Mouse (Mus musculus): ENCODE measurements around the gene Hmg20a.
"Not testable (repeated sequence)": the region's sequence is repeated elsewhere in the genome, so short reads cannot be mapped to it uniquely, and the experiment has no call there.

Hmg20a gene

GRCm38 (mm10) chr9:56417948-56418737, at the start of gene Hmg20a, which contains the start of gene Peak1:
TSS of gene Hmg20a (plus strand) at chr9:56418609.
TSS of gene Peak1 (minus strand) at chr9:56418067.
- DNase-seq (ENCODE audit: low read depth, low spot score), result peak; percentile 100

GRCm38 (mm10) chr9:56368814-56369213, 49.6 kb upstream of the Hmg20a start:
- DNase-seq (ENCODE audit: low read depth, low spot score), result no peak

- no peak for DNase-seq (ENCODE audit: low read depth, low spot score)
Observed at GRCm38 (mm10) chr9:56370710-56371109, 47.7 kb upstream of the Hmg20a start.

DNA sequence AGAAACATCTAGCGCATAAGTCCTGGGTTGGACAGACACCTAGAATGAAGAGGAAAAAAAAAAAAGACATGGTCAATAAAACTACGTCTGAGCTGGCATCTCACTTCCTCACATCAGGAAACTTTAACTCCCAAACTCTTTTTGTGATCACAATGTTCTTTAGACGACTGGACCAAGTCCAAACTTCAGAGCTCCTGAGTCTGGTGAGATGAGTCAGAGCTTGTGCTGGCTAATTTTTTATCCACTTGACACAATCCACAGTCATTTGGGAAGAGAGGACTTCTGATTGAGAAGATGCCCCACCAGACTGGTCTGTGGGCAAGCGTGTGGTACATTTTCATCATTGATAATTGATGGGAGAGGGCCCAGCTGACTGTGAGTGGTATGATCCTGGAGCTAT, 44.0 kb upstream of the Hmg20a start:
- DNase-seq (ENCODE audit: low read depth, low spot score), result no peak

DNA sequence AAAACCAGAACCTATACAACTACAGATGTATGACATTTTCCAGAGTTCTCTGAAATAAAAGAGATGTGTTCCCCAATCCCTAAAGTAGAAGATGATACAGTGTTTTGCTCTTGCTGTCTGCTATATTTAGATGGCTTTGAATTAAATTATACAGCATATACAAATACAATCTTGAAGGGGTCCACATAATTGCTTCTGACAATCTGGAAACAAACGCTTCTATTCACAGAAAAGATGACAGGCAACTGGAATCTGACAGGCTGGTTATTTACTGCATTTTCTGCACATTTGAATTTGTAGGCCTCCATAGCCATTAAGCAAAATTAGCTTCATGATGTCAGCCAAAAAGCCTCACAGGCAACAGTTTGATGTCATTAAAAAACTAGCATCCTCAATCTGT, 35.6 kb upstream of the Hmg20a start:
- DNase-seq (ENCODE audit: low read depth, low spot score), result no peak

DNA sequence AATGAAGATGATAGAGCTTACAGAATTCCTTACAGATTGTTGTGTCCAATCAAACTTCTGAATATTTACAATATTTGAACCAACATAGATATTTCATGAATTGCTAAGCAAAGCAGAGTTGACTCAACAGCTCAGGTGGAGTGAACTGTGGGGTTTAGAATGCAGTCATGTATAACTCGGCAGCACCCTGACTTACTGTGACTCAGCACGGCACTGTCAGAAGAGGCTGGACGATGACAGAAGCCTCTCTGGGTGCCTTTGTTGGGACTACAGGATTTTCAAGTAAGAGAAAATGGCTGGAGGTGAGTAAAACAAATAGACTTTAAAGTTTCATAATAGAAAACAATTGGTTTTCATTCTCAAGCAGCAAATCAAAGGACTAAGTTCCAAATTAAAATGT, 25.6 kb upstream of the Hmg20a start:
- no peak for DNase-seq (ENCODE audit: low read depth, low spot score)

- DNase-seq (ENCODE audit: low read depth, low spot score), result no peak
Observed at GRCm38 (mm10) chr9:56396306-56396705, 22.1 kb upstream of the Hmg20a start.

DNA sequence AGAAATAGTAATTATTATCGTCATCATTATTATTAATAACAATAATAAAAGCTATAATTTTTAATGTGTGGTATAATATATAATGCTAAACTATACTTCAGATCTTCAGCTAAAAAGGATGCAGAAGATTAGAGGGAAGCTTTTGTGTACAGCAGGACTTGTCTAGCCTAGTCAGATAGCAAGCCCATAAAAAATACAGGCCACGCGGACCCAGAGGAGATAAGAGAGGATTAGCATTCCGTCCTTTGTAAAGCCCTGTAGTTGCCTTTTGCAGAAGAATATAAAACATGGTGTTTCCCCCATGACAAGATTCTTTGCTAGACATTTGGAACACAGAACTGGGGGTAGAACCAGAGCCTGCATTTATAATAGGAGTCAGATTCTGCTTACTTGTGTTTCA, 13.8 kb upstream of the Hmg20a start:
- DNase-seq (ENCODE audit: low read depth, low spot score), result no peak

DNA sequence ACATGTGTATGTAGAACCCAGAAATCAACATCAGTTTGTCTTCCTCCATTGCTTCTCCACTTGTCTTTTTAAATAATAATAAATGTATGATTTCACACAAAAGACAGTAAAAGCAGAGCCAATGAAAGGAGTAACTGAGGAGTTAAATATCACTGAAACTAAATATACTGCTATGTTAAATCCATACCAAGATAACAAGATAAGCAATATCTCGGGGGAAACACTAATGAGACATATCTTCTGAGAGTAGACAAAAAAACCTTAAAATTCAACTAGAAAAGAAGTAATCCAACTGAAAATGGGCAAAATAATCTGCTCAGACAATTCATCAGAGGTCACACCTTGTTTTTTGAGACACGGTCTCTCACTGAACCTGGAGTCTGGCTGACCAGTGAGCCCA, 8.5 kb upstream of the Hmg20a start:
- no peak for DNase-seq (ENCODE audit: low read depth, low spot score)

GRCm38 (mm10) chr9:56412716-56413115, 5.7 kb upstream of the Hmg20a start:
- DNase-seq (ENCODE audit: low read depth, low spot score), result no peak

GRCm38 (mm10) chr9:56414322-56414721, 4.1 kb upstream of the Hmg20a start:
- DNase-seq (ENCODE audit: low read depth, low spot score), result peak; percentile 40

GRCm38 (mm10) chr9:56415393-56415792, 3.0 kb upstream of the Hmg20a start:
- DNase-seq (ENCODE audit: low read depth, low spot score), result peak; percentile 19

DNA sequence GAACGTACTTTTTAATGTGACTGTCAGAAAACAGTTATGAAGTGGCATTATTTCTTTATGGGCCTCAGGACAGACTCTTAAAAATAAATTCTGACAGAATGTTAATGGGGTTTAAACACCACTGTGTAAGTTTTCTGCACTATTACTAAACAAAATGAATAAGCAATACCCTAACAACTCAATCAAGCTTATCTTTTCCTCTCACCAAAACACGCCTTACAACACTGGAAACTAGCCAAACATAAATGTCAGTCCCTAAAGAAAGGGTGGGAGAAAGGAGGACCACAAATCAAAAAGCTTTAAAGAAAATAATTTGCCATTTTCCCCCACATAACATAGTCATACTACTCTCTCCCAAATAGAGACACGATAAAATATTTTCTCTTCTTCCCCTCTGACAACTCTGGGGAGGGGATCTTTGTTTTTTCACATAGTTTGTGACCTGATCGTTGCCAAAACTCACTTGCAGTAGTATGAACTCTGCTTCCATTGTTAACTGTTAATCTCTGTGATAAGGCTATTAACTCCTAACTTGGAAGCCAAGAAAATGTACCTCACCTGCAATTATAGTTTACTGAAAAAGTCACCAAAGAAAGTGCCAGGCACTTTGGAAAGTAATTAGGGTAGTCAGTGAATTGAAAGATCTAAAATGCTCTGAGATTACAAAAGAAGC, 2.3 kb upstream of the Hmg20a start:
- peak; percentile 24 for DNase-seq (ENCODE audit: low read depth, low spot score)

- peak; percentile 87 for DNase-seq (ENCODE audit: low read depth, low spot score)
Observed at GRCm38 (mm10) chr9:56417415-56417947, 928 bp upstream of the Hmg20a start.

GRCm38 (mm10) chr9:56418738-56419239, 380 bp downstream of the Hmg20a start:
- peak; percentile 98 for DNase-seq (ENCODE audit: low read depth, low spot score)

DNA sequence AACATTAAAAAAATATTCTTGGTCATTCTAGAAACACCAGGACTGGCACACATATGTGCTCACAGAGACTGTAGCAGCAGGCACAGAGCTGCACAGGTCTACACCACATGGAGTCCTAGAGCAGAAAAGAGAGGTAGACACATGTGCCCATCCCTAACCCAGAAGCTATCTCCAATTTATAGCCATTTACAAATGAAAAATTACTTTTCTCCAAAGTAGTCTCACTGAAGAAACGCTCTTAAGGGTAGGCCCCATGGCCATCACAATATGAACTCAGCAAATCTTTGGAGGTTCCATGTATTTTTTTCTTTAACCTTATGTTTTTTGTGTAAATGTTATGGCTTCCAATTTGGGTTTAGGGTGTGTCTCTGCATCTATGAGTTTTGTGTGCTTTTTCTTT, 1.8 kb downstream of the Hmg20a start:
- DNase-seq (ENCODE audit: low read depth, low spot score), result peak; percentile 61

DNA sequence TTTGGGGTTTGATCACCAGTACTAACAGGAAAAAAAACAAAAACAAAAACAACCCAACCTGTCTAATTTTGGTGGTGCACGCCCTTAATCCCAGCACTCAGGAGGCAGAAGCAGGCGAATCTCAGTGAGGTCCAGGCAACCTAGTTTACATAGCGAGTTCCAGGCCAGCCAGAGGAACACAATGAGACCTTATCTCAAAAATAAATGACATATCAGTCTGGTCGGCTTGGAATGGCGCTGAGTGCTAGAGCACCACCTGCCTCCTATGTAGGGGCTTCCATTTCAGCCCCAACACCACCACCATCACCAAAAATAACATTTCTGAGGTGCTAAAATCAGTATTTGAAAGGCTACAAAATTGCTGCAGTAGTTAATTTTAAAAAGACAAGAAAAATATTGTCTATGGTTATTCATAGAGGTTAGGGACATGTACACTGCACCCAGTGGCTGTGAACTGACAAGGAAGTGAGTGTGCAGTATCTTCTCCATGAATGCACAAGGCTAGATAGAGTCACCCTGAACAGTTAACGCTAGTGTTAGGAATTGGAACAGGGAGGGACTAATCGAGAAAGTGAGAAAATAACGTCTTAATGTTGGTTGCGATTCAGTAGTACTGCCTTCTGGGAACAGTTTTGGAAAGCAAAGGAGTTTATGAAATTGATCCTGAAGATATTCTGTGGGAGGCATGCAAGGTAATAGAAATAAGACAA, 2.6 kb downstream of the Hmg20a start:
- DNase-seq (ENCODE audit: low read depth, low spot score), result peak; percentile 72

- peak; percentile 62 for DNase-seq (ENCODE audit: low read depth, low spot score)
Observed at GRCm38 (mm10) chr9:56421991-56422390, 3.6 kb downstream of the Hmg20a start.

DNA sequence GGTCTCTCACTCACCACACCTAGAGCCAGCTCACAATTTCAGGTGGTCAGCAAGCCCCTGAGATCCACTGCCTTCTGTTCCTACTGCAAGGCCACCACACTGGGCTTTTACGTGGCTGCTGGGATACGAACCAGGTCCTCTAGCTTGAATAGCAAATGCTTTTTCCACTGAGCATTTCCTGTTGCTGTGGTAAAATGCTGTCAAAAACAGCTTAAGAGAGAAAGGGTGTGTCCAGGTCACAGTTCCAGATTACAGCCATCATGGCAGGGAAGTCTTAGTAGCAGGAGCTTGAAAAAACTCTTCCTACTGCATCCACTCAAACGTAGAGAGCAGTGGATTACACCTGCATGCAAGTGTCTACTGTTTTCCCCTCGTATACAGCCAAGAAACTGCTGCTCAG, 6.5 kb downstream of the Hmg20a start:
- no peak for DNase-seq (ENCODE audit: low read depth, low spot score)

- no peak for DNase-seq (ENCODE audit: low read depth, low spot score)
Observed at GRCm38 (mm10) chr9:56435821-56436526, 17.6 kb downstream of the Hmg20a start.

DNA sequence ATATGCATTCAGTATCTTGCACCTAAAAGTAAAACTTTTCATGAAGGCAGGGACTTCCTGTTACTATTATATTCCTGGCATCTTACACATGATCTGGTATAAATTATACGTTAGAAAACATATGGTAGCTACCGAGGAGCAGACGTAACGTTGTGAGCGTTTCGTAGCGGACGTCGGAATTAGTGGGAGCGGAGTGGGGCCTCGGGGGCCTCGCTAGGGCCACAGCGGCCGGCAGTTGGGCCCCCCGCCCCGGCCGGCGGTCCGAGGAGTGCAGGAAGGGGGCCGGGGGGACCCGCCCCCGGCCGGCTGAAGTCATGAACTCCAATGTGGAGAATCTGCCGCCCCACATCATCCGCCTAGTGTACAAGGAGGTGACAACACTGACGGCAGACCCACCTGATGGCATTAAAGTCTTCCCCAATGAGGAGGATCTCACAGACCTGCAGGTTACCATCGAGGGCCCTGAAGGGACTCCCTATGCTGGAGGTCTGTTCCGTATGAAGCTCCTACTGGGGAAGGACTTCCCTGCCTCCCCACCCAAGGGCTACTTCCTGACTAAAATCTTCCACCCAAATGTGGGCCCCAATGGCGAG, 19.0 kb downstream of the Hmg20a start:
- DNase-seq (ENCODE audit: low read depth, low spot score), result not testable (repeated sequence)

Measured in A20 (cell line).